Mouse (Mus musculus): ENCODE measurements around the gene Bmp5.

- TF ChIP-seq CTCF (IDR thresholded peaks at IDR 0.05; ENCODE audit: low read depth, low read length) (no peak), POLR2A (IDR thresholded peaks at IDR 0.05; ENCODE audit: extremely low read depth, insufficient read depth, low read length) (no peak)
Observed at GRCm38 (mm10) chr9:75911542-75911941, 136.4 kb downstream of the Bmp5 start.
